Comparison of ENCODE assay signal across 30 mouse cellular contexts in genomic region chr2:37997966-37998365, GRCm38 (mm10).
DNase-seq lines count a peak whose midpoint lies in the region; ATAC-seq lines count a peak whose summit lies in the region.
"Had no signal": no experiment of that assay in that cellular context is flagged by ENCODE, and none has a peak within 500 bp of the region (broad histone marks: within the 10 kb centered on the region; RNA-seq: fewer than 3 reads in every experiment).

No protein-coding gene starts in this region.

- peaks cover 11% of the 10 kb centered on the region for H3K4me1 ChIP-seq in forebrain, embryonic 13.5 days
- H3K4me1 ChIP-seq in forebrain, embryonic 16.5 days (replicated peaks; ENCODE audit: control insufficient read depth, insufficient read depth, low read length), result peaks cover 6% of the 10 kb centered on the region; the same call in 1 of the 2 replicates
- H3K4me1 ChIP-seq: embryonic facial prominence, embryonic 13.5 days; heart, embryonic 12.5 days; heart, embryonic 15.5 days; hindbrain, embryonic 10.5 days; hindbrain, embryonic 13.5 days; intestine, embryonic 15.5 days had no signal

- ATAC-seq in forebrain, embryonic 13.5 days, result 0 out of 2 replicates have a peak, but pooled peaks have one; percentile 30
- no peak for ATAC-seq in forebrain, embryonic 16.5 days
- ATAC-seq: forebrain, embryonic 15.5 days; hindbrain, embryonic 16.5 days; intestine, embryonic 15.5 days had no signal

- H3K4me2 ChIP-seq in forebrain, embryonic 13.5 days, result no peak overlapping the region
- H3K4me2 ChIP-seq in forebrain, embryonic 16.5 days (ENCODE audit: low read length), result no peak overlapping the region
- H3K4me2 ChIP-seq: embryonic facial prominence, embryonic 13.5 days; forebrain, embryonic 15.5 days; heart, embryonic 12.5 days; heart, embryonic 15.5 days; hindbrain, embryonic 13.5 days; intestine, embryonic 15.5 days had no signal

- peak; percentile 61 for DNase-seq in ES-CJ7 (ENCODE audit: low read depth, low spot score)
- DNase-seq in R1 (ENCODE audit: low read depth, low spot score), result peak; percentile 83
- no peak for DNase-seq in natural killer cell, adult 2 months (ENCODE audit: low spot score in 2 of 2)
- no peak for DNase-seq in kidney, adult 9 months
- DNase-seq: adrenal gland, adult 2 months; adrenal gland, postnatal 14 days; B cell, adult 2 months; cerebellum, adult 11-12 months; cerebellum, adult 8-10 months; cerebellum, postnatal 10 days; cerebellum, postnatal 36 days; embryo, embryonic 11 days; gastrocnemius, postnatal 10 days; gastrocnemius, postnatal 36 days; heart, postnatal 10 days; heart, postnatal 36 days; kidney, adult 11 months had no signal

- H3K36me3 ChIP-seq in forebrain, embryonic 13.5 days (ENCODE audit: poor library complexity, severe bottlenecking), result peaks cover 6% of the 10 kb centered on the region; the same call in 1 of the 2 replicates
- H3K36me3 ChIP-seq in forebrain, embryonic 16.5 days (ENCODE audit: control insufficient read depth, insufficient read depth), result no peaks in the 10 kb centered on the region
- H3K36me3 ChIP-seq: embryonic facial prominence, embryonic 10.5 days; forebrain, embryonic 15.5 days; heart, embryonic 12.5 days; heart, embryonic 15.5 days; hindbrain, embryonic 10.5 days; hindbrain, embryonic 13.5 days; intestine, embryonic 15.5 days had no signal

- H3K27ac ChIP-seq in forebrain, embryonic 13.5 days, result no peak overlapping the region
- no peak overlapping the region for H3K27ac ChIP-seq in forebrain, embryonic 16.5 days (ENCODE audit: low read length)
- H3K27ac ChIP-seq: embryonic facial prominence, embryonic 10.5 days; embryonic facial prominence, embryonic 13.5 days; forebrain, embryonic 15.5 days; heart, embryonic 15.5 days; hindbrain, embryonic 10.5 days; hindbrain, embryonic 13.5 days; intestine, embryonic 15.5 days had no signal

- 17% methylated on average over 3 of the region's 3 CpGs for WGBS in forebrain, embryonic 13.5 days
- 15% methylated on average over 3 of the region's 3 CpGs for WGBS in forebrain, embryonic 16.5 days

- no peak overlapping the region for H3K4me3 ChIP-seq in forebrain, embryonic 13.5 days
- H3K4me3 ChIP-seq in forebrain, embryonic 16.5 days (replicated peaks; ENCODE audit: low read length), result no peak overlapping the region
- H3K4me3 ChIP-seq: embryonic facial prominence, embryonic 10.5 days; embryonic facial prominence, embryonic 13.5 days; erythroblast, embryonic 14.5 days; forebrain, embryonic 15.5 days; heart, embryonic 12.5 days; heart, embryonic 15.5 days; hindbrain, embryonic 10.5 days; hindbrain, embryonic 13.5 days; intestine, embryonic 15.5 days had no signal

- no peaks in the 10 kb centered on the region for H3K27me3 ChIP-seq in forebrain, embryonic 13.5 days
- no peaks in the 10 kb centered on the region for H3K27me3 ChIP-seq in forebrain, embryonic 16.5 days (replicated peaks; ENCODE audit: control insufficient read depth, insufficient read depth, low read length)
- H3K27me3 ChIP-seq: CH12.LX; embryonic facial prominence, embryonic 13.5 days; forebrain, embryonic 15.5 days; heart, embryonic 12.5 days; heart, embryonic 15.5 days; hindbrain, embryonic 13.5 days; intestine, embryonic 15.5 days had no signal

- no peaks in the 10 kb centered on the region for H3K9me3 ChIP-seq in forebrain, embryonic 13.5 days (replicated peaks)
- no peaks in the 10 kb centered on the region for H3K9me3 ChIP-seq in forebrain, embryonic 16.5 days (ENCODE audit: control insufficient read depth, low read length)
- H3K9me3 ChIP-seq: embryonic facial prominence, embryonic 10.5 days; embryonic facial prominence, embryonic 13.5 days; forebrain, embryonic 15.5 days; heart, embryonic 12.5 days; heart, embryonic 15.5 days; hindbrain, embryonic 10.5 days; hindbrain, embryonic 13.5 days; intestine, embryonic 15.5 days had no signal

- H3K9ac ChIP-seq in forebrain, embryonic 13.5 days, result no peak overlapping the region
- H3K9ac ChIP-seq in forebrain, embryonic 16.5 days (replicated peaks; ENCODE audit: low read depth, low read length), result no peak overlapping the region
- H3K9ac ChIP-seq: embryonic facial prominence, embryonic 13.5 days; forebrain, embryonic 15.5 days; heart, embryonic 12.5 days; heart, embryonic 15.5 days; hindbrain, embryonic 13.5 days; intestine, embryonic 15.5 days had no signal

Comparison
In these comparisons a context has a peak if more than half of its experiments do, and no peak if none do; other contexts are left out.
1. DNase-seq: peak in ES-CJ7 (single experiment) and R1 (single experiment); none in natural killer cell, adult 2 months (0 of 2) and kidney, adult 9 months (single experiment).